Mouse (Mus musculus) frontal cortex, postnatal 14 days (tissue): ENCODE measurements at regions not wholly inside any gene's neighbourhood (a gene's known extent, or its start where the extent isn't known, plus 50 kb on each side); places are given as distances from the start of the nearest gene placed in this dataset.
A peak's percentile ranks its signal among the peaks of the same experiment; 100 is the strongest.

Experiments used
- DNase-seq, 2 experiments: peaks; one replicate each; pipeline ENCODE4 v3.0.0; 2022; ENCODE audit warnings: low spot score in 2 of 2

- peak; percentile 66 to 75 for DNase-seq
Observed at GRCm38 (mm10) chr2:167782231-167782999, 92.8 kb upstream of the Tmem189 start.

GRCm38 (mm10) chr2:167781496-167781895 lies 91.9 kb upstream of the Tmem189 start:
- no peak for DNase-seq

- no peak for DNase-seq
Observed at GRCm38 (mm10) chr2:167778691-167779090, 89.1 kb upstream of the Tmem189 start.

GRCm38 (mm10) chr2:167778271-167778670 lies 88.6 kb upstream of the Tmem189 start:
- DNase-seq: no peak

- DNase-seq: peak in 1 of 2 experiments; percentile 33
Observed at GRCm38 (mm10) chr2:167777331-167778085, 87.9 kb upstream of the Tmem189 start.

GRCm38 (mm10) chr2:167776251-167777168 lies 86.9 kb upstream of the Tmem189 start:
- DNase-seq: no peak

GRCm38 (mm10) chr2:167775218-167775915 lies 85.7 kb upstream of the Tmem189 start:
- DNase-seq: no peak

GRCm38 (mm10) chr2:167774806-167775179 lies 85.2 kb upstream of the Tmem189 start:
- no peak for DNase-seq

- no peak for DNase-seq
Observed at GRCm38 (mm10) chr2:167774166-167774805, 84.7 kb upstream of the Tmem189 start.

- no peak for DNase-seq
Observed at GRCm38 (mm10) chr2:167772834-167773233, 83.2 kb upstream of the Tmem189 start.

GRCm38 (mm10) chr2:167767962-167768361 lies 78.3 kb upstream of the Tmem189 start:
- DNase-seq: no peak

GRCm38 (mm10) chr2:167767371-167767770 lies 77.7 kb upstream of the Tmem189 start:
- DNase-seq: no peak

- no peak for DNase-seq
Observed at GRCm38 (mm10) chr2:167765811-167766210, 76.2 kb upstream of the Tmem189 start.

GRCm38 (mm10) chr2:167765072-167765800 lies 75.6 kb upstream of the Tmem189 start:
- DNase-seq: peak; percentile 44 to 65

- no peak for DNase-seq
Observed at GRCm38 (mm10) chr2:167763891-167764410, 74.3 kb upstream of the Tmem189 start.

- DNase-seq: no peak
Observed at GRCm38 (mm10) chr2:167761404-167761936, 71.8 kb upstream of the Tmem189 start.

GRCm38 (mm10) chr2:167760681-167761403 lies 71.2 kb upstream of the Tmem189 start:
- DNase-seq: no peak

GRCm38 (mm10) chr2:167759603-167760390 lies 70.2 kb upstream of the Tmem189 start:
- DNase-seq: no peak
